Mouse (Mus musculus) hindbrain, postnatal 0 days (tissue): Measurements from ENCODE around the gene Fam173a. TPM values are rescaled to one million over a fixed set of nuclear protein-coding genes. Genes with fewer than 3 reads are reported as not detected.

Experiments used
- ATAC-seq: fragments of 200-750 bp; cut with Nextera tagmentation; 2 replicates; pipeline ENCODE4 v1.8.0; 2017; ENCODE audit warnings: mild to moderate bottlenecking, moderate TSS enrichment, moderate library complexity
- DNase-seq: peaks from one replicate; pipeline ENCODE4 v3.0.0-alpha.2; 2015; ENCODE audit warnings: low spot score
- H3K27ac ChIP-seq: fragments of 300-500 bp; sonication (generic); 2 replicates; pipeline ENCODE4 v1.5.1; 2014; ENCODE audit warnings: mild to moderate bottlenecking
- H3K27me3 ChIP-seq: fragments of 300-500 bp; sonication (generic); 2 replicates; pipeline ENCODE4 v1.6.1; 2014; ENCODE audit warnings: low read length, mixed read lengths; ENCODE audit not compliant: insufficient read depth
- H3K36me3 ChIP-seq: fragments of 300-500 bp; sonication (generic); 2 replicates; pipeline ENCODE4 v1.6.1; 2014; ENCODE audit warnings: low read length, mixed read lengths; ENCODE audit not compliant: insufficient read depth
- H3K4me1 ChIP-seq: fragments of 300-500 bp; sonication (generic); 2 replicates; pipeline ENCODE4 v1.6.1; 2014; ENCODE audit warnings: antibody characterized with exemption, low read length, mixed read lengths; ENCODE audit not compliant: insufficient read depth
- H3K4me2 ChIP-seq: fragments of 300-500 bp; sonication (generic); 2 replicates; pipeline ENCODE4 v1.6.1; 2014; ENCODE audit warnings: low read depth, mild to moderate bottlenecking, low read length, moderate library complexity, mixed read lengths
- H3K4me3 ChIP-seq: fragments of 300-500 bp; sonication (generic); 2 replicates; pipeline ENCODE4 v1.5.1; 2014; ENCODE audit warnings: low read length
- H3K9ac ChIP-seq: fragments of 300-500 bp; sonication (generic); replicated peaks from 2 replicates; pipeline ENCODE4 v1.6.1; 2014; ENCODE audit warnings: mild to moderate bottlenecking, low read length, moderate library complexity, mixed read lengths
- H3K9me3 ChIP-seq: fragments of 300-500 bp; sonication (generic); 2 replicates; pipeline ENCODE4 v1.6.1; 2016; ENCODE audit warnings: low read length, mixed read lengths
- CTCF ChIP-seq: IDR thresholded peaks from 2 replicates; pipeline ENCODE4 v1.5.1; 2016; ENCODE audit warnings: antibody characterized with exemption, control low read depth, low read depth
- WGBS: fragments of 180-500 bp; shearing (Covaris S2); extraction: QIAGEN DNeasy Blood & Tissue Kit; methylation state at CpG from one replicate; pipeline ENCODE4 v1.1.7; 2014; 5-methylcytosine and 5-hydroxymethylcytosine counted together
- polyA plus RNA-seq: library from polyadenylated mRNA; unstranded; fragments of >200 nt; fragmentation: Nextera tagmentation; extraction: Ambion mirVana; gene quantifications from 2 replicates; pipeline ENCODE4 v1.2.1, GENCODE M21; 2015
- total RNA-seq: library from RNA; depleted of rRNA; stranded (reverse); fragments of >200 nt; gene quantifications from 2 replicates; pipeline ENCODE4 v1.2.3, GENCODE M21; 2014

Gene Fam173a
- total and polyA plus RNA-seq, 2 experiments from 2014 or later: 101 to 117 TPM

DNA sequence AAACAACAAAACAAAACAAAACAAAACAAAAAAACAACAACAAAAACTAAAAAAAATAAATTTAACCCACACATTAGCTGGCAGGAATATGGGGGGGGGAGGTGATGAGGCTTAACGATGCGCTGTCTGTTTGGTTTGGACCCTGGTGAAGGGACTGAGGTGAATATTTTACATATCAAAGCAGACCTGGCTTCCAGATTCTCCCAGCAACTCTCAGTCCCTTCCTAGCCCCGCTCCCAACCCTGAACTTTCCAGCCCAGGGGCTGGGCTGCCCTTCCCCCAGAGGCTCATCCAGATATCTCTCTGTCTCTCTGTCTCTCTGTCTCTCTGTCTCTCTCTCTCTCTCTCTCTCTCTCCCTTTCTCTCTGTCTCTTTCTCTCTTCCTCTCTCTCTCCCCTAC is 30.1 kb downstream of the Fam173a start:
- no peak overlapping the region for H3K9ac ChIP-seq
- 32% methylated on average over 3 of the region's 3 CpGs for WGBS
- no peak overlapping the region for H3K27ac ChIP-seq
- H3K27me3 ChIP-seq: no peaks in the 10 kb centered on the region
- H3K4me3 ChIP-seq: no peak overlapping the region
- no peaks in the 10 kb centered on the region for H3K4me1 ChIP-seq
- no peaks in the 10 kb centered on the region for H3K36me3 ChIP-seq
- DNase-seq: no peak
- H3K4me2 ChIP-seq: no peak overlapping the region
- TF ChIP-seq CTCF: no peak
- no peaks in the 10 kb centered on the region for H3K9me3 ChIP-seq
- no peak for ATAC-seq

GRCm38 (mm10) chr17:25761561-25761970 is 31.1 kb downstream of the Fam173a start:
- Histone ChIP-seq H3K4me2 (no peak overlapping the region), H3K27ac (no peak overlapping the region), H3K27me3 (no peaks in the 10 kb centered on the region), H3K9ac (no peak overlapping the region), H3K36me3 (no peaks in the 10 kb centered on the region), H3K9me3 (no peaks in the 10 kb centered on the region), H3K4me3 (no peak overlapping the region), H3K4me1 (no peaks in the 10 kb centered on the region)
- DNase-seq (no peak), ATAC-seq (no peak)
- 19% methylated on average over 4 of the region's 4 CpGs for WGBS
- TF ChIP-seq CTCF: no peak

GRCm38 (mm10) chr17:25760148-25760547 is 32.6 kb downstream of the Fam173a start:
- Histone ChIP-seq H3K4me1 (no peaks in the 10 kb centered on the region), H3K4me2 (no peak overlapping the region), H3K4me3 (no peak overlapping the region), H3K27me3 (no peaks in the 10 kb centered on the region), H3K36me3 (no peaks in the 10 kb centered on the region), H3K9me3 (no peaks in the 10 kb centered on the region), H3K9ac (no peak overlapping the region), H3K27ac (no peak overlapping the region)
- TF ChIP-seq CTCF: no peak
- 79% methylated on average over 8 of the region's 8 CpGs for WGBS
- ATAC-seq (no peak), DNase-seq (no peak)

DNA sequence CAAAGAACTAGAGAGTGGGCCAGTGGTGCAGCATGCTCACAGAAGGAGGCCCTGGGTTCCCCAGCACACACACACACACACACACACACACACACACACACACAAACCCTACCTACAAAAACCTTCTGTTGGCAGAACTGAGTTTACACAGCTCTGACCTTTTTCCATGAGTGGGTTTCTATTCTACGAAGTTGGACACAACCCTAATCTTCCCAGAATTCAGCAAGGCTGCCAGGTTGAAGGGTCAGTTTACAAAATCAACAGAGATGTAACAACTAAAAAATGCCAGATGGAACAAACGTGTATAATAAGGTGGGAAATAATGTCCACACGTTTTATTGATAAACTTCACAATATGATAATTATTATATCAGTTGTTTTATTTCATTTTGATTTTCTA is 35.0 kb downstream of the Fam173a start:
- WGBS: 78% methylated on average over 3 of the region's 3 CpGs
- Histone ChIP-seq H3K4me2 (no peak overlapping the region), H3K4me1 (no peaks in the 10 kb centered on the region), H3K27me3 (no peaks in the 10 kb centered on the region), H3K27ac (no peak overlapping the region), H3K36me3 (no peaks in the 10 kb centered on the region), H3K9me3 (no peaks in the 10 kb centered on the region), H3K4me3 (no peak overlapping the region), H3K9ac (no peak overlapping the region)
- DNase-seq: no peak
- ATAC-seq: no peak
- TF ChIP-seq CTCF: no peak

GRCm38 (mm10) chr17:25756378-25757242 is 36.1 kb downstream of the Fam173a start:
- no peak overlapping the region for H3K9ac ChIP-seq
- H3K27me3 ChIP-seq: no peaks in the 10 kb centered on the region
- H3K4me3 ChIP-seq: no peak overlapping the region
- H3K4me2 ChIP-seq: no peak overlapping the region
- H3K36me3 ChIP-seq: no peaks in the 10 kb centered on the region
- no peak for DNase-seq
- no peak for TF ChIP-seq CTCF
- no peaks in the 10 kb centered on the region for H3K9me3 ChIP-seq
- H3K4me1 ChIP-seq: no peaks in the 10 kb centered on the region
- whole genome bisulfite sequencing: 81% methylated on average over 9 of the region's 9 CpGs
- ATAC-seq: no peak
- no peak overlapping the region for H3K27ac ChIP-seq

- no peak for TF ChIP-seq CTCF
- Histone ChIP-seq H3K9me3 (no peaks in the 10 kb centered on the region), H3K36me3 (no peaks in the 10 kb centered on the region), H3K4me3 (no peak overlapping the region), H3K4me1 (no peaks in the 10 kb centered on the region), H3K4me2 (no peak overlapping the region), H3K9ac (no peak overlapping the region), H3K27me3 (no peaks in the 10 kb centered on the region), H3K27ac (no peak overlapping the region)
- 59% methylated on average over 4 of the region's 4 CpGs for WGBS
- DNase-seq (no peak), ATAC-seq (no peak)
Observed at GRCm38 (mm10) chr17:25755627-25756377, 36.9 kb downstream of the Fam173a start.
